Mouse (Mus musculus) CD4-positive, CD25-positive, alpha-beta regulatory T cell, adult 4 months (primary cell): ENCODE results near the gene 4930415O20Rik. TPM values are rescaled to one million over a fixed set of nuclear protein-coding genes. Genes with fewer than 3 reads are reported as not detected.
A peak's percentile ranks its signal among the peaks of the same experiment; 100 is the strongest.

Source experiments
- ATAC-seq: one replicate; pipeline ENCODE4 v1.8.0; 2017
- polyA plus RNA-seq, 2 experiments: library from polyadenylated mRNA; unstranded; fragments of 100-300 nt; shearing (Covaris generic); gene quantifications; one replicate each; pipeline ENCODE4 v1.2.1; 2017

Gene 4930415O20Rik
- not detected for polyA plus RNA-seq

- no peak for ATAC-seq
Measured at GRCm38 (mm10) chr15:98570873-98571538, at the start of gene 4930415O20Rik, which contains the start of gene Ccnt1. TSS of gene 4930415O20Rik (plus strand) at chr15:98571004. TSS of gene Ccnt1 (minus strand) at chr15:98570923.

- no peak for ATAC-seq
Measured at GRCm38 (mm10) chr15:98521245-98521644, 49.6 kb upstream of the 4930415O20Rik start.

- no peak for ATAC-seq
Measured at GRCm38 (mm10) chr15:98526057-98526456, 44.7 kb upstream of the 4930415O20Rik start.

GRCm38 (mm10) chr15:98527056-98527771, 43.6 kb upstream of the 4930415O20Rik start:
- ATAC-seq = no peak

GRCm38 (mm10) chr15:98528066-98528563, 42.7 kb upstream of the 4930415O20Rik start:
- no peak for ATAC-seq

GRCm38 (mm10) chr15:98532281-98532680, 38.5 kb upstream of the 4930415O20Rik start:
- ATAC-seq = no peak

GRCm38 (mm10) chr15:98533035-98533531, 37.7 kb upstream of the 4930415O20Rik start:
- no peak for ATAC-seq

GRCm38 (mm10) chr15:98533881-98534627, 36.8 kb upstream of the 4930415O20Rik start, which contains the start of gene Kansl2:
TSS of gene Kansl2 (minus strand) at chr15:98534264.
- ATAC-seq = peak; percentile 99

GRCm38 (mm10) chr15:98535921-98536320, 34.9 kb upstream of the 4930415O20Rik start:
- no peak for ATAC-seq

GRCm38 (mm10) chr15:98536828-98537510, 33.8 kb upstream of the 4930415O20Rik start:
- ATAC-seq = no peak

GRCm38 (mm10) chr15:98537923-98538322, 32.9 kb upstream of the 4930415O20Rik start:
- ATAC-seq = no peak

- no peak for ATAC-seq
Measured at GRCm38 (mm10) chr15:98541064-98541463, 29.7 kb upstream of the 4930415O20Rik start.

GRCm38 (mm10) chr15:98543341-98543740, 27.5 kb upstream of the 4930415O20Rik start:
- ATAC-seq = no peak

GRCm38 (mm10) chr15:98545151-98545550, 25.7 kb upstream of the 4930415O20Rik start:
- ATAC-seq = no peak

GRCm38 (mm10) chr15:98546843-98547242, 24.0 kb upstream of the 4930415O20Rik start:
- ATAC-seq = no peak

- no peak for ATAC-seq
Measured at GRCm38 (mm10) chr15:98552758-98553157, 18.0 kb upstream of the 4930415O20Rik start.

GRCm38 (mm10) chr15:98555881-98556280, 14.9 kb upstream of the 4930415O20Rik start:
- no peak for ATAC-seq

GRCm38 (mm10) chr15:98557186-98557585, 13.6 kb upstream of the 4930415O20Rik start:
- no peak for ATAC-seq

GRCm38 (mm10) chr15:98566973-98567277, 3.9 kb upstream of the 4930415O20Rik start:
- ATAC-seq = no peak

GRCm38 (mm10) chr15:98567278-98568134, 3.3 kb upstream of the 4930415O20Rik start:
- ATAC-seq = peak; percentile 92
